Mouse (Mus musculus): ENCODE data around the gene Gm20219.

- TF ChIP-seq CTCF (IDR thresholded peaks at IDR 0.05; ENCODE audit: extremely low read depth, insufficient read depth, low read length), result peak; percentile 100
- no peak for TF ChIP-seq POLR2A (IDR thresholded peaks at IDR 0.05; ENCODE audit: extremely low read depth, insufficient read depth, low read length)
These were observed 1.3 kb downstream of the Gm20219 start for GRCm38 (mm10) chr17:56552781-56553363.
